Mouse (Mus musculus) hindbrain, embryonic 16.5 days (tissue): ENCODE measurements around the gene Nsdhl. TPM values are rescaled to one million over a fixed set of nuclear protein-coding genes. Genes with fewer than 3 reads are reported as not detected.

ENCODE experiments used
- ATAC-seq: fragments of 200-750 bp; cut with Nextera tagmentation; 2 replicates; pipeline ENCODE4 v1.8.0; 2017; ENCODE audit warnings: moderate TSS enrichment, moderate library complexity
- H3K27ac ChIP-seq: fragments of 300-500 bp; sonication (generic); 2 replicates; pipeline ENCODE4 v1.5.1; 2014; ENCODE audit warnings: low read depth, mild to moderate bottlenecking, control low read depth, low read length, moderate library complexity
- H3K27me3 ChIP-seq: fragments of 300-500 bp; sonication (generic); replicated peaks from 2 replicates; pipeline ENCODE4 v1.6.1; 2014; ENCODE audit warnings: low read length; ENCODE audit not compliant: control insufficient read depth, insufficient read depth
- H3K36me3 ChIP-seq: fragments of 300-500 bp; sonication (generic); 2 replicates; pipeline ENCODE4 v1.6.1; 2014; ENCODE audit warnings: mild to moderate bottlenecking, low read length, moderate library complexity, mixed read lengths; ENCODE audit not compliant: control insufficient read depth, insufficient read depth
- H3K4me1 ChIP-seq: fragments of 300-500 bp; sonication (generic); 2 replicates; pipeline ENCODE4 v1.6.1; 2014; ENCODE audit warnings: low read depth, low read length; ENCODE audit not compliant: control insufficient read depth, insufficient read depth
- H3K4me2 ChIP-seq: fragments of 300-500 bp; sonication (generic); 2 replicates; pipeline ENCODE4 v1.6.1; 2014; ENCODE audit warnings: mild to moderate bottlenecking, low read length, control low read depth, moderate library complexity
- H3K4me3 ChIP-seq: fragments of 300-500 bp; sonication (generic); 2 replicates; pipeline ENCODE4 v1.5.1; 2014; ENCODE audit warnings: mild to moderate bottlenecking, low read length, control low read depth, moderate library complexity
- H3K9ac ChIP-seq: fragments of 300-500 bp; sonication (generic); 2 replicates; pipeline ENCODE4 v1.6.1; 2014; ENCODE audit warnings: low read depth, mild to moderate bottlenecking, control low read depth, low read length, moderate library complexity
- H3K9me3 ChIP-seq: fragments of 300-500 bp; sonication (generic); 2 replicates; pipeline ENCODE4 v1.6.1; 2014; ENCODE audit warnings: mild to moderate bottlenecking, low read length, moderate library complexity; ENCODE audit not compliant: control insufficient read depth
- WGBS: fragments of 180-500 bp; shearing (Covaris S2); extraction: QIAGEN DNeasy Blood & Tissue Kit; methylation state at CpG from one replicate; pipeline ENCODE4 v1.1.7; 2014; 5-methylcytosine and 5-hydroxymethylcytosine counted together
- polyA plus RNA-seq: library from polyadenylated mRNA; unstranded; fragments of >200 nt; fragmentation: Nextera tagmentation; extraction: Ambion mirVana; gene quantifications from 2 replicates; pipeline ENCODE4 v1.2.1, GENCODE M21; 2015

Gene Nsdhl
- 51.2 and 54.5 TPM in 2 replicates for polyA plus RNA-seq

- Histone ChIP-seq H3K4me3 (peak within 1 kb of the TSS; percentile 57), H3K4me2 (peak within 1 kb of the TSS; percentile 59), H3K9ac (peak within 1 kb of the TSS; percentile 62), H3K27ac (peak within 1 kb of the TSS; percentile 76), H3K27me3 (no peaks in the 10 kb centered on the region), H3K4me1 (peaks cover 8% of the 10 kb centered on the region), H3K9me3 (no peaks in the 10 kb centered on the region), H3K36me3 (peaks cover under 1% of the 10 kb centered on the region; the same call in 1 of the 2 replicates)
- WGBS: 13% methylated on average over 40 of the region's 41 CpGs
- peak; percentile 99 for ATAC-seq
These were observed at the start of gene Nsdhl, which contains the start of gene Cetn2 for GRCm38 (mm10) chrX:72917884-72918681. Gene Nsdhl (plus strand): TSS chrX:72918557. Gene Cetn2 (minus strand): TSS chrX:72918411.

GRCm38 (mm10) chrX:72895388-72896054 is 22.8 kb upstream of the Nsdhl start:
- Histone ChIP-seq H3K4me3 (no peak overlapping the region), H3K36me3 (no peaks in the 10 kb centered on the region), H3K27me3 (no peaks in the 10 kb centered on the region), H3K4me2 (peak overlapping the region; percentile 27), H3K9me3 (no peaks in the 10 kb centered on the region), H3K4me1 (peaks cover 4% of the 10 kb centered on the region; the same call in 1 of the 2 replicates), H3K27ac (peak overlapping the region; percentile 61), H3K9ac (no peak overlapping the region)
- ATAC-seq: peak; percentile 98
- WGBS: 33% methylated on average over 5 of the region's 5 CpGs

- Histone ChIP-seq H3K27me3 (no peaks in the 10 kb centered on the region), H3K36me3 (no peaks in the 10 kb centered on the region), H3K9ac (no peak overlapping the region), H3K4me1 (peaks cover 4% of the 10 kb centered on the region; the same call in 1 of the 2 replicates), H3K27ac (peak overlapping the region; percentile 12), H3K9me3 (no peaks in the 10 kb centered on the region), H3K4me3 (no peak overlapping the region), H3K4me2 (peak overlapping the region; percentile 27; the same call in 1 of the 2 replicates)
- WGBS: 17% methylated on average over 1 of the region's 1 CpGs
- no peak; the same call in 1 of the 2 replicates for ATAC-seq
These were observed 22.3 kb upstream of the Nsdhl start for GRCm38 (mm10) chrX:72896055-72896437.

GRCm38 (mm10) chrX:72902530-72902929 is 15.8 kb upstream of the Nsdhl start:
- H3K9ac ChIP-seq: no peak overlapping the region
- 30% methylated on average over 1 of the region's 1 CpGs for WGBS
- no peak for ATAC-seq
- no peak overlapping the region for H3K4me3 ChIP-seq
- H3K27me3 ChIP-seq: no peaks in the 10 kb centered on the region
- H3K4me1 ChIP-seq: no peaks in the 10 kb centered on the region
- H3K36me3 ChIP-seq: no peaks in the 10 kb centered on the region
- H3K27ac ChIP-seq: no peak overlapping the region
- no peaks in the 10 kb centered on the region for H3K9me3 ChIP-seq
- H3K4me2 ChIP-seq: no peak overlapping the region

GRCm38 (mm10) chrX:72907619-72908403 is 10.5 kb upstream of the Nsdhl start:
- H3K27me3 ChIP-seq: no peaks in the 10 kb centered on the region
- 0 out of 2 replicates have a peak overlapping the region, but pooled peaks have one; percentile 9 for H3K4me2 ChIP-seq
- ATAC-seq: peak; percentile 82
- 69% methylated on average over 6 of the region's 6 CpGs for WGBS
- no peaks in the 10 kb centered on the region for H3K36me3 ChIP-seq
- no peak overlapping the region for H3K27ac ChIP-seq
- no peak overlapping the region for H3K9ac ChIP-seq
- no peaks in the 10 kb centered on the region for H3K4me1 ChIP-seq
- no peak overlapping the region for H3K4me3 ChIP-seq
- H3K9me3 ChIP-seq: no peaks in the 10 kb centered on the region

GRCm38 (mm10) chrX:72908404-72908741 is 10.0 kb upstream of the Nsdhl start:
- Histone ChIP-seq H3K36me3 (peaks cover 2% of the 10 kb centered on the region; the same call in 1 of the 2 replicates), H3K4me2 (0 out of 2 replicates have a peak overlapping the region, but pooled peaks have one; percentile 9), H3K27ac (no peak overlapping the region), H3K27me3 (no peaks in the 10 kb centered on the region), H3K4me1 (no peaks in the 10 kb centered on the region), H3K4me3 (no peak overlapping the region), H3K9ac (no peak overlapping the region), H3K9me3 (no peaks in the 10 kb centered on the region)
- peak; percentile 86 for ATAC-seq
- 21% methylated on average over 2 of the region's 2 CpGs for WGBS

- Histone ChIP-seq H3K4me2 (no peak overlapping the region), H3K4me1 (no peaks in the 10 kb centered on the region), H3K27me3 (no peaks in the 10 kb centered on the region), H3K9ac (no peak overlapping the region), H3K9me3 (no peaks in the 10 kb centered on the region), H3K4me3 (no peak overlapping the region), H3K27ac (no peak overlapping the region), H3K36me3 (peaks cover 2% of the 10 kb centered on the region; the same call in 1 of the 2 replicates)
- 88% methylated on average over 1 of the region's 1 CpGs for WGBS
- ATAC-seq: no peak
These were observed 6.7 kb upstream of the Nsdhl start for GRCm38 (mm10) chrX:72911611-72912010.

- Histone ChIP-seq H3K4me3 (peak overlapping the region; percentile 57), H3K4me1 (peaks cover 8% of the 10 kb centered on the region), H3K27me3 (no peaks in the 10 kb centered on the region), H3K9me3 (no peaks in the 10 kb centered on the region), H3K4me2 (peak overlapping the region; percentile 51), H3K9ac (peak overlapping the region; percentile 62), H3K27ac (peak overlapping the region; percentile 76), H3K36me3 (no peaks in the 10 kb centered on the region)
- 12% methylated on average over 6 of the region's 6 CpGs for WGBS
- no peak for ATAC-seq
These were observed 314 bp downstream of the Nsdhl start for GRCm38 (mm10) chrX:72918682-72919059.
